Mouse (Mus musculus): ENCODE measurements around the gene Gsc. TPM values are rescaled to one million over a fixed set of nuclear protein-coding genes. Genes with fewer than 3 reads are reported as not detected.
"Not testable (repeated sequence)": the region's sequence is repeated elsewhere in the genome, so short reads cannot be mapped to it uniquely, and the experiment has no call there.

Gene Gsc
- polyA plus RNA-seq, 1 experiment from 2014 or later: not detected

GRCm38 (mm10) chr12:104448099-104448498, 25.0 kb downstream of the Gsc start:
- Histone ChIP-seq H3K4me3 (replicated peaks) (no peak overlapping the region), H3K27me3 (0 out of 2 replicates have a peak, but pooled peaks cover 5% of the 10 kb centered on the region), H3K4me2 (peak overlapping the region; percentile 22; the same call in 1 of the 2 replicates), H3K27ac (no peak overlapping the region), H3K9ac (no peak overlapping the region), H3K36me3 (no peaks in the 10 kb centered on the region), H3K4me1 (0 out of 2 replicates have a peak, but pooled peaks cover 4% of the 10 kb centered on the region), H3K9me3 (replicated peaks) (no peaks in the 10 kb centered on the region)
- ATAC-seq (replicated peaks; ENCODE audit: low FRiP score): no peak
- WGBS: 32% methylated on average over 13 of the region's 13 CpGs

- ATAC-seq (replicated peaks; ENCODE audit: low FRiP score): not testable (repeated sequence)
Measured at GRCm38 (mm10) chr12:104447056-104447455, 26.1 kb downstream of the Gsc start.

GRCm38 (mm10) chr12:104443716-104444115, 29.4 kb downstream of the Gsc start:
- H3K9me3 ChIP-seq (replicated peaks): no peaks in the 10 kb centered on the region
- ATAC-seq (replicated peaks; ENCODE audit: low FRiP score): no peak
- H3K4me2 ChIP-seq: no peak overlapping the region
- H3K9ac ChIP-seq: no peak overlapping the region
- H3K27me3 ChIP-seq: peaks cover 14% of the 10 kb centered on the region; the same call in 1 of the 2 replicates
- WGBS: 88% methylated on average over 11 of the region's 11 CpGs
- no peak overlapping the region for H3K4me3 ChIP-seq (replicated peaks)
- peaks cover 5% of the 10 kb centered on the region; the same call in 1 of the 2 replicates for H3K4me1 ChIP-seq
- no peak overlapping the region for H3K27ac ChIP-seq
- no peaks in the 10 kb centered on the region for H3K36me3 ChIP-seq

More at GRCm38 (mm10) chr12:104447056-104447455, 26.1 kb downstream of the Gsc start:
- H3K36me3 ChIP-seq; H3K9me3 ChIP-seq (replicated peaks); H3K4me2 ChIP-seq; H3K4me1 ChIP-seq; H3K27me3 ChIP-seq; H3K9ac ChIP-seq; H3K27ac ChIP-seq; H3K4me3 ChIP-seq (replicated peaks): not testable (repeated sequence)
- WGBS: 68% methylated on average over 25 of the region's 25 CpGs

GRCm38 (mm10) chr12:104440087-104440760, 32.9 kb downstream of the Gsc start:
- ATAC-seq (replicated peaks; ENCODE audit: low FRiP score): peak; percentile 66; the same call in 1 of the 2 replicates
- Histone ChIP-seq H3K27ac (no peak overlapping the region), H3K9me3 (replicated peaks) (no peaks in the 10 kb centered on the region), H3K9ac (no peak overlapping the region), H3K27me3 (peaks cover 15% of the 10 kb centered on the region; the same call in 1 of the 2 replicates), H3K36me3 (no peaks in the 10 kb centered on the region), H3K4me1 (peaks cover 5% of the 10 kb centered on the region; the same call in 1 of the 2 replicates), H3K4me3 (replicated peaks) (no peak overlapping the region), H3K4me2 (no peak overlapping the region)
- WGBS: 11% methylated on average over 22 of the region's 22 CpGs

- Histone ChIP-seq H3K36me3 (no peaks in the 10 kb centered on the region), H3K27ac (no peak overlapping the region), H3K4me1 (0 out of 2 replicates have a peak, but pooled peaks cover 3% of the 10 kb centered on the region), H3K4me2 (peak overlapping the region; percentile 36), H3K27me3 (0 out of 2 replicates have a peak, but pooled peaks cover 5% of the 10 kb centered on the region), H3K9me3 (replicated peaks) (no peaks in the 10 kb centered on the region), H3K4me3 (replicated peaks) (no peak overlapping the region), H3K9ac (no peak overlapping the region)
- WGBS: 47% methylated on average over 20 of the region's 20 CpGs
- peak; percentile 45; the same call in 1 of the 2 replicates for ATAC-seq (replicated peaks; ENCODE audit: low FRiP score)
Measured at GRCm38 (mm10) chr12:104433951-104434735, 39.0 kb downstream of the Gsc start.

GRCm38 (mm10) chr12:104433214-104433613, 39.9 kb downstream of the Gsc start:
- Histone ChIP-seq H3K4me2 (no peak overlapping the region), H3K27ac (no peak overlapping the region), H3K4me1 (0 out of 2 replicates have a peak, but pooled peaks cover 3% of the 10 kb centered on the region), H3K4me3 (replicated peaks) (no peak overlapping the region), H3K9ac (no peak overlapping the region), H3K27me3 (no peaks in the 10 kb centered on the region), H3K36me3 (no peaks in the 10 kb centered on the region), H3K9me3 (replicated peaks) (no peaks in the 10 kb centered on the region)
- no peak for ATAC-seq (replicated peaks; ENCODE audit: low FRiP score)
- WGBS: 45% methylated on average over 7 of the region's 7 CpGs

- no peak for ATAC-seq (replicated peaks; ENCODE audit: low FRiP score)
- Histone ChIP-seq H3K4me2 (no peak overlapping the region), H3K9ac (no peak overlapping the region), H3K4me3 (replicated peaks) (no peak overlapping the region), H3K9me3 (replicated peaks) (no peaks in the 10 kb centered on the region), H3K27ac (no peak overlapping the region), H3K27me3 (no peaks in the 10 kb centered on the region; the same call in 1 of the 2 replicates), H3K36me3 (no peaks in the 10 kb centered on the region), H3K4me1 (0 out of 2 replicates have a peak, but pooled peaks cover 3% of the 10 kb centered on the region)
- 64% methylated on average over 10 of the region's 10 CpGs for WGBS
Measured at GRCm38 (mm10) chr12:104431359-104431758, 41.8 kb downstream of the Gsc start.

GRCm38 (mm10) chr12:104426915-104427314, 46.2 kb downstream of the Gsc start:
- Histone ChIP-seq H3K27ac (no peak overlapping the region), H3K9ac (no peak overlapping the region), H3K4me1 (peaks cover 8% of the 10 kb centered on the region; the same call in 1 of the 2 replicates), H3K9me3 (replicated peaks) (no peaks in the 10 kb centered on the region), H3K4me2 (no peak overlapping the region), H3K27me3 (peaks cover 6% of the 10 kb centered on the region), H3K4me3 (replicated peaks) (no peak overlapping the region), H3K36me3 (no peaks in the 10 kb centered on the region)
- ATAC-seq (replicated peaks; ENCODE audit: low FRiP score): peak; percentile 47
- 4% methylated on average over 7 of the region's 7 CpGs for WGBS

GRCm38 (mm10) chr12:104425591-104425990, 47.5 kb downstream of the Gsc start:
- no peak for ATAC-seq (replicated peaks; ENCODE audit: low FRiP score)
- 78% methylated on average over 3 of the region's 3 CpGs for WGBS

GRCm38 (mm10) chr12:104422615-104423392, 50.3 kb downstream of the Gsc start:
- peaks cover 6% of the 10 kb centered on the region for H3K27me3 ChIP-seq
- peak; percentile 45 for ATAC-seq (replicated peaks; ENCODE audit: low FRiP score)
- no peaks in the 10 kb centered on the region for H3K36me3 ChIP-seq
- no peak overlapping the region for H3K4me2 ChIP-seq
- 54% methylated on average over 11 of the region's 11 CpGs for WGBS
- H3K9me3 ChIP-seq (replicated peaks): no peaks in the 10 kb centered on the region
- H3K4me1 ChIP-seq: peaks cover 10% of the 10 kb centered on the region; the same call in 1 of the 2 replicates
- no peak overlapping the region for H3K9ac ChIP-seq
- no peak overlapping the region for H3K27ac ChIP-seq
- no peak overlapping the region for H3K4me3 ChIP-seq (replicated peaks)

More at GRCm38 (mm10) chr12:104425591-104425990, 47.5 kb downstream of the Gsc start:
- no peaks in the 10 kb centered on the region for H3K36me3 ChIP-seq
- H3K4me2 ChIP-seq: no peak overlapping the region
- H3K27ac ChIP-seq: no peak overlapping the region
- no peaks in the 10 kb centered on the region for H3K9me3 ChIP-seq (replicated peaks)
- H3K9ac ChIP-seq: no peak overlapping the region
- peaks cover 6% of the 10 kb centered on the region for H3K27me3 ChIP-seq
- H3K4me3 ChIP-seq (replicated peaks): no peak overlapping the region
- peaks cover 8% of the 10 kb centered on the region; the same call in 1 of the 2 replicates for H3K4me1 ChIP-seq

All from kidney, embryonic 15.5 days (tissue).